Mouse (Mus musculus) brain, embryonic 18.5 days (tissue): ENCODE results near the gene Gna11.

Experiments
- DNase-seq: peaks from one replicate; pipeline ENCODE4 v3.0.0-alpha.2; 2012; ENCODE audit warnings: low read depth, low spot score

Gene Gna11

GRCm38 (mm10) chr10:81505016-81505664, 39.9 kb downstream of the Gna11 start:
- DNase-seq, result no peak

GRCm38 (mm10) chr10:81502658-81503057, 42.3 kb downstream of the Gna11 start:
- DNase-seq, result no peak

- DNase-seq, result no peak
Observed at GRCm38 (mm10) chr10:81501863-81502262, 43.1 kb downstream of the Gna11 start.

- no peak for DNase-seq
Observed at GRCm38 (mm10) chr10:81500032-81500431, 45.0 kb downstream of the Gna11 start, which contains the start of gene S1pr4. Gene S1pr4 (minus strand): TSS chr10:81500132.

- no peak for DNase-seq
Observed at GRCm38 (mm10) chr10:81499250-81499901, 45.6 kb downstream of the Gna11 start.

- no peak for DNase-seq
Observed at GRCm38 (mm10) chr10:81498316-81499249, 46.4 kb downstream of the Gna11 start.

- DNase-seq, result no peak
Observed at GRCm38 (mm10) chr10:81497401-81498270, 47.4 kb downstream of the Gna11 start.

GRCm38 (mm10) chr10:81496969-81497368, 48.0 kb downstream of the Gna11 start:
- no peak for DNase-seq

GRCm38 (mm10) chr10:81496264-81496901, 48.6 kb downstream of the Gna11 start, which contains the start of gene Ncln:
Gene Ncln (minus strand): TSS chr10:81496392.
- peak; percentile 98 for DNase-seq

GRCm38 (mm10) chr10:81495616-81496263, 49.2 kb downstream of the Gna11 start:
- no peak for DNase-seq

GRCm38 (mm10) chr10:81495151-81495550, 49.8 kb downstream of the Gna11 start:
- no peak for DNase-seq

GRCm38 (mm10) chr10:81494260-81495041, 50.5 kb downstream of the Gna11 start:
- DNase-seq, result no peak

GRCm38 (mm10) chr10:81493601-81494220, 51.3 kb downstream of the Gna11 start:
- DNase-seq, result no peak

GRCm38 (mm10) chr10:81492606-81493240, 52.3 kb downstream of the Gna11 start:
- no peak for DNase-seq

- no peak for DNase-seq
Observed at GRCm38 (mm10) chr10:81491018-81491417, 54.0 kb downstream of the Gna11 start.

GRCm38 (mm10) chr10:81489941-81490340, 55.0 kb downstream of the Gna11 start:
- DNase-seq, result no peak

- no peak for DNase-seq
Observed at GRCm38 (mm10) chr10:81488081-81488480, 56.9 kb downstream of the Gna11 start.

GRCm38 (mm10) chr10:81486496-81486895, 58.5 kb downstream of the Gna11 start:
- DNase-seq, result no peak
